Mouse (Mus musculus) midbrain, postnatal 0 days (tissue): ENCODE results near the gene Pigl. TPM values are rescaled to one million over a fixed set of nuclear protein-coding genes. Genes with fewer than 3 reads are reported as not detected.

Experiments used
- ATAC-seq: fragments of 200-750 bp; cut with Nextera tagmentation; 2 replicates; pipeline ENCODE4 v1.8.0; 2017; ENCODE audit warnings: moderate number of reproducible peaks, mild to moderate bottlenecking, moderate TSS enrichment, moderate library complexity; ENCODE audit not compliant: low FRiP score
- DNase-seq: peaks from one replicate; pipeline ENCODE4 v3.0.0-alpha.2; 2015; ENCODE audit warnings: low spot score
- H3K27ac ChIP-seq: fragments of 300-500 bp; sonication (generic); 2 replicates; pipeline ENCODE4 v1.5.1; 2014; ENCODE audit warnings: low read depth, mild to moderate bottlenecking, low read length, mixed read lengths
- H3K27me3 ChIP-seq: fragments of 300-500 bp; sonication (generic); 2 replicates; pipeline ENCODE4 v1.6.1; 2014; ENCODE audit warnings: low read length, control low read depth, mixed read lengths; ENCODE audit not compliant: insufficient read depth
- H3K36me3 ChIP-seq: fragments of 300-500 bp; sonication (generic); 2 replicates; pipeline ENCODE4 v1.6.1; 2014; ENCODE audit warnings: low read length, control low read depth, mixed read lengths; ENCODE audit not compliant: insufficient read depth
- H3K4me1 ChIP-seq: fragments of 300-500 bp; sonication (generic); 2 replicates; pipeline ENCODE4 v1.6.1; 2014; ENCODE audit warnings: mild to moderate bottlenecking, control low read depth, antibody characterized with exemption, low read length, mixed read lengths; ENCODE audit not compliant: insufficient read depth
- H3K4me2 ChIP-seq: fragments of 300-500 bp; sonication (generic); 2 replicates; pipeline ENCODE4 v1.6.1; 2014; ENCODE audit warnings: low read depth, mild to moderate bottlenecking, low read length, mixed read lengths; ENCODE audit not compliant: poor library complexity, severe bottlenecking
- H3K4me3 ChIP-seq: fragments of 300-500 bp; sonication (generic); 2 replicates; pipeline ENCODE4 v1.5.1; 2014; ENCODE audit warnings: low read depth, mild to moderate bottlenecking, low read length, moderate library complexity
- H3K9ac ChIP-seq: fragments of 300-500 bp; sonication (generic); replicated peaks from 2 replicates; pipeline ENCODE4 v1.6.1; 2014; ENCODE audit warnings: mild to moderate bottlenecking, low read length, moderate library complexity, mixed read lengths; ENCODE audit not compliant: poor library complexity, severe bottlenecking
- H3K9me3 ChIP-seq: fragments of 300-500 bp; sonication (generic); 2 replicates; pipeline ENCODE4 v1.6.1; 2016; ENCODE audit warnings: low read length, control low read depth
- CTCF ChIP-seq: IDR thresholded peaks from 2 replicates; pipeline ENCODE4 v1.5.1; 2016; ENCODE audit warnings: antibody characterized with exemption, mild to moderate bottlenecking
- WGBS: fragments of 180-500 bp; shearing (Covaris S2); extraction: QIAGEN DNeasy Blood & Tissue Kit; methylation state at CpG from one replicate; pipeline ENCODE4 v1.1.7; 2014; 5-methylcytosine and 5-hydroxymethylcytosine counted together
- polyA plus RNA-seq: library from polyadenylated mRNA; unstranded; fragments of >200 nt; fragmentation: Nextera tagmentation; extraction: Ambion mirVana; gene quantifications from 2 replicates; pipeline ENCODE4 v1.2.1, GENCODE M21; 2015
- total RNA-seq: library from RNA; depleted of rRNA; stranded (reverse); fragments of >200 nt; gene quantifications from 2 replicates; pipeline ENCODE4 v1.2.3, GENCODE M21; 2014

Pigl gene
- total and polyA plus RNA-seq, 2 experiments from 2014 or later, result 6.7 to 8.0 TPM

- no peak for ATAC-seq
- 99% methylated on average over 6 of the region's 6 CpGs for WGBS
- no peak for TF ChIP-seq CTCF
These were observed 35.4 kb downstream of the Pigl start for GRCm38 (mm10) chr11:62493701-62494100.

GRCm38 (mm10) chr11:62494754-62495275 lies 36.6 kb downstream of the Pigl start:
- Histone ChIP-seq H3K36me3 (no peaks in the 10 kb centered on the region), H3K27ac (no peak overlapping the region)

More at GRCm38 (mm10) chr11:62493701-62494100, 35.4 kb downstream of the Pigl start:
- H3K9me3 ChIP-seq, result no peaks in the 10 kb centered on the region
- H3K4me2 ChIP-seq, result no peak overlapping the region
- no peak overlapping the region for H3K4me3 ChIP-seq
- no peaks in the 10 kb centered on the region for H3K36me3 ChIP-seq
- no peak overlapping the region for H3K9ac ChIP-seq
- no peak for DNase-seq
- no peaks in the 10 kb centered on the region for H3K27me3 ChIP-seq
- H3K27ac ChIP-seq, result no peak overlapping the region
- H3K4me1 ChIP-seq, result no peaks in the 10 kb centered on the region

GRCm38 (mm10) chr11:62495276-62495801 lies 37.1 kb downstream of the Pigl start:
- Histone ChIP-seq H3K4me2 (no peak overlapping the region), H3K9me3 (no peaks in the 10 kb centered on the region), H3K4me1 (no peaks in the 10 kb centered on the region), H3K27me3 (no peaks in the 10 kb centered on the region), H3K27ac (no peak overlapping the region), H3K9ac (no peak overlapping the region), H3K36me3 (no peaks in the 10 kb centered on the region), H3K4me3 (no peak overlapping the region)
- 44% methylated on average over 10 of the region's 10 CpGs for WGBS
- ATAC-seq (no peak), DNase-seq (no peak)
- TF ChIP-seq CTCF, result no peak

More at GRCm38 (mm10) chr11:62494754-62495275, 36.6 kb downstream of the Pigl start:
- no peak for TF ChIP-seq CTCF
- Histone ChIP-seq H3K4me2 (no peak overlapping the region), H3K9me3 (no peaks in the 10 kb centered on the region), H3K27me3 (no peaks in the 10 kb centered on the region), H3K4me3 (no peak overlapping the region), H3K4me1 (no peaks in the 10 kb centered on the region), H3K9ac (no peak overlapping the region)
- ATAC-seq (no peak), DNase-seq (no peak)
- 12% methylated on average over 6 of the region's 6 CpGs for WGBS

GRCm38 (mm10) chr11:62496151-62496715 lies 38.0 kb downstream of the Pigl start:
- no peak overlapping the region for H3K4me2 ChIP-seq
- DNase-seq (peak; percentile 21), ATAC-seq (no peak)
- H3K4me3 ChIP-seq, result no peak overlapping the region
- H3K4me1 ChIP-seq, result no peaks in the 10 kb centered on the region
- H3K27ac ChIP-seq, result no peak overlapping the region
- no peak overlapping the region for H3K9ac ChIP-seq
- 60% methylated on average over 5 of the region's 5 CpGs for WGBS
- no peaks in the 10 kb centered on the region for H3K36me3 ChIP-seq
- no peaks in the 10 kb centered on the region for H3K27me3 ChIP-seq
- H3K9me3 ChIP-seq, result no peaks in the 10 kb centered on the region
- TF ChIP-seq CTCF, result peak; percentile 69

- H3K27me3 ChIP-seq, result no peaks in the 10 kb centered on the region
- H3K36me3 ChIP-seq, result no peaks in the 10 kb centered on the region
- no peaks in the 10 kb centered on the region for H3K4me1 ChIP-seq
- 58% methylated on average over 3 of the region's 3 CpGs for WGBS
- no peaks in the 10 kb centered on the region for H3K9me3 ChIP-seq
- no peak overlapping the region for H3K4me2 ChIP-seq
- H3K9ac ChIP-seq, result no peak overlapping the region
- TF ChIP-seq CTCF, result no peak
- H3K4me3 ChIP-seq, result no peak overlapping the region
- no peak overlapping the region for H3K27ac ChIP-seq
- DNase-seq, result no peak
- no peak for ATAC-seq
These were observed 38.9 kb downstream of the Pigl start for GRCm38 (mm10) chr11:62497181-62497580.

GRCm38 (mm10) chr11:62498802-62499201 lies 40.5 kb downstream of the Pigl start:
- no peak overlapping the region for H3K27ac ChIP-seq
- H3K27me3 ChIP-seq, result no peaks in the 10 kb centered on the region
- H3K36me3 ChIP-seq, result no peaks in the 10 kb centered on the region
- H3K9me3 ChIP-seq, result no peaks in the 10 kb centered on the region
- ATAC-seq, result no peak
- H3K4me1 ChIP-seq, result no peaks in the 10 kb centered on the region
- H3K9ac ChIP-seq, result no peak overlapping the region
- no peak overlapping the region for H3K4me2 ChIP-seq
- no peak for DNase-seq
- 82% methylated on average over 2 of the region's 2 CpGs for WGBS
- H3K4me3 ChIP-seq, result no peak overlapping the region
- no peak for TF ChIP-seq CTCF
